Mouse (Mus musculus): ENCODE data around the gene Tmem211. TPM values are rescaled to one million over a fixed set of nuclear protein-coding genes. Genes with fewer than 3 reads are reported as not detected.
A peak's percentile ranks its signal among the peaks of the same experiment; 100 is the strongest.

Gene Tmem211
- polyA plus RNA-seq, 1 experiment = 0.06 TPM

GRCm38 (mm10) chr5:113212156-113212835 lies 14.4 kb upstream of the Tmem211 start:
- DNase-seq (ENCODE audit: low spot score) = no peak

GRCm38 (mm10) chr5:113214041-113214440 lies 12.7 kb upstream of the Tmem211 start:
- no peak for DNase-seq (ENCODE audit: low spot score)

- DNase-seq (ENCODE audit: low spot score) = no peak
Observed at GRCm38 (mm10) chr5:113214455-113214854, 12.3 kb upstream of the Tmem211 start.

GRCm38 (mm10) chr5:113215610-113216011 lies 11.1 kb upstream of the Tmem211 start:
- DNase-seq (ENCODE audit: low spot score) = no peak

- DNase-seq (ENCODE audit: low spot score) = no peak
Observed at GRCm38 (mm10) chr5:113216328-113216960, 10.3 kb upstream of the Tmem211 start.

- no peak for DNase-seq (ENCODE audit: low spot score)
Observed at GRCm38 (mm10) chr5:113217076-113217475, 9.6 kb upstream of the Tmem211 start.

- DNase-seq (ENCODE audit: low spot score) = no peak
Observed at GRCm38 (mm10) chr5:113218617-113219235, 8.0 kb upstream of the Tmem211 start.

GRCm38 (mm10) chr5:113219450-113219849 lies 7.3 kb upstream of the Tmem211 start:
- no peak for DNase-seq (ENCODE audit: low spot score)

- no peak for DNase-seq (ENCODE audit: low spot score)
Observed at GRCm38 (mm10) chr5:113219876-113220275, 6.8 kb upstream of the Tmem211 start.

GRCm38 (mm10) chr5:113220383-113221146 lies 6.1 kb upstream of the Tmem211 start:
- no peak for DNase-seq (ENCODE audit: low spot score)

- peak; percentile 87 for DNase-seq (ENCODE audit: low spot score)
Observed at GRCm38 (mm10) chr5:113221147-113221865, 5.4 kb upstream of the Tmem211 start, which contains the start of gene 2900026A02Rik. TSS of gene 2900026A02Rik (minus strand) at chr5:113221236.

GRCm38 (mm10) chr5:113223888-113224287 lies 2.8 kb upstream of the Tmem211 start:
- DNase-seq (ENCODE audit: low spot score) = no peak

GRCm38 (mm10) chr5:113225271-113225670 lies 1.4 kb upstream of the Tmem211 start:
- no peak for DNase-seq (ENCODE audit: low spot score)

GRCm38 (mm10) chr5:113225686-113226435 lies 848 bp upstream of the Tmem211 start:
- no peak for DNase-seq (ENCODE audit: low spot score)

GRCm38 (mm10) chr5:113230196-113230595 lies 3.5 kb downstream of the Tmem211 start:
- DNase-seq (ENCODE audit: low spot score) = no peak

GRCm38 (mm10) chr5:113249263-113249930 lies 22.7 kb downstream of the Tmem211 start:
- peak; percentile 26 for DNase-seq (ENCODE audit: low spot score)

GRCm38 (mm10) chr5:113250806-113251205 lies 24.1 kb downstream of the Tmem211 start:
- DNase-seq (ENCODE audit: low spot score) = no peak

GRCm38 (mm10) chr5:113265637-113266036 lies 38.9 kb downstream of the Tmem211 start:
- DNase-seq (ENCODE audit: low spot score) = no peak

- no peak for DNase-seq (ENCODE audit: low spot score)
Observed at GRCm38 (mm10) chr5:113268246-113268645, 41.5 kb downstream of the Tmem211 start.

GRCm38 (mm10) chr5:113270043-113270442 lies 43.3 kb downstream of the Tmem211 start:
- DNase-seq (ENCODE audit: low spot score) = no peak
